Mouse (Mus musculus) CH12.LX (cell line): ENCODE measurements around the gene Daam1. TPM values are rescaled to one million over a fixed set of nuclear protein-coding genes. Genes with fewer than 3 reads are reported as not detected.

ENCODE experiments used
- DNase-seq: peaks from one replicate; pipeline ENCODE4 v3.0.0-alpha.2; 2013; ENCODE audit errors: extremely low read depth
- H3K27ac ChIP-seq: 2 replicates; pipeline ENCODE4 v1.5.1; 2012; ENCODE audit warnings: low read depth, mild to moderate bottlenecking, control low read depth, moderate library complexity; ENCODE audit not compliant: insufficient read depth
- H3K27me3 ChIP-seq: replicated peaks from 2 replicates; pipeline ENCODE3; 2012; ENCODE audit warnings: inconsistent platforms
- H3K36me3 ChIP-seq, 2 experiments: replicated peaks in 1 of 2; 2 replicates each; pipeline versions ENCODE3 to v1.6.1; 2012; ENCODE audit warnings: inconsistent platforms in 1 of 2, low read length in 1 of 2, mild to moderate bottlenecking in 1 of 2, mixed read lengths in 1 of 2, moderate library complexity in 1 of 2; ENCODE audit not compliant: control insufficient read depth in 1 of 2, insufficient read depth in 1 of 2
- H3K4me1 ChIP-seq, 2 experiments: 2 replicates each; pipeline ENCODE4 v1.6.1; 2012; ENCODE audit warnings: inconsistent platforms in 1 of 2, moderate library complexity in 1 of 2; ENCODE audit not compliant: insufficient read depth in 2 of 2, control insufficient read depth in 1 of 2
- H3K4me2 ChIP-seq: 2 replicates; pipeline ENCODE4 v1.6.1; 2012; ENCODE audit warnings: low read depth, mild to moderate bottlenecking, control low read depth; ENCODE audit not compliant: poor library complexity, insufficient read depth, severe bottlenecking
- H3K4me3 ChIP-seq, 3 experiments: fragments of 150-350 bp in 1 of 3; sonication (generic) in 1 of 3; replicated peaks in 1 of 3; 2 replicates each; pipeline versions ENCODE3 to v1.5.1; 2011 to 2012; ENCODE audit warnings: low read depth in 2 of 3, low read length in 2 of 3, mild to moderate bottlenecking in 2 of 3, moderate library complexity in 2 of 3, control low read depth in 1 of 3, improper control_type of control experiment in 1 of 3, inconsistent platforms in 1 of 3, mixed read lengths in 1 of 3; ENCODE audit not compliant: poor library complexity in 1 of 3
- H3K79me2 ChIP-seq: replicated peaks from 2 replicates; pipeline ENCODE4 v1.6.1; 2012; ENCODE audit warnings: mild to moderate bottlenecking, moderate library complexity; ENCODE audit not compliant: control insufficient read depth, poor library complexity, insufficient read depth, severe bottlenecking; ENCODE audit errors: extremely low read depth
- H3K9ac ChIP-seq: 2 replicates; pipeline ENCODE4 v1.6.1; 2012; ENCODE audit warnings: low read depth, mild to moderate bottlenecking, control low read depth, moderate library complexity; ENCODE audit not compliant: insufficient read depth
- H3K9me3 ChIP-seq: replicated peaks from 2 replicates; pipeline ENCODE3; 2012; ENCODE audit warnings: low read length, inconsistent platforms, mixed read lengths
- CHD2 ChIP-seq: IDR thresholded peaks from 2 replicates; pipeline ENCODE4 v1.6.1; 2011; ENCODE audit warnings: low read length, improper control_type of control experiment
- CTCF ChIP-seq, 2 experiments: IDR thresholded peaks in 1 of 2; conservative IDR thresholded peaks in 1 of 2; 2 replicates each; pipeline ENCODE4 v1.5.1; 2011 to 2012; ENCODE audit warnings: low read depth in 2 of 2, low read length in 2 of 2, improper control_type of control experiment in 1 of 2, inconsistent platforms in 1 of 2, mild to moderate bottlenecking in 1 of 2, moderate library complexity in 1 of 2
- E2F4 ChIP-seq: IDR thresholded peaks from 2 replicates; pipeline ENCODE4 v1.6.1; 2011; ENCODE audit warnings: low read depth, low read length, improper control_type of control experiment; ENCODE audit not compliant: insufficient replicate concordance
- ETS1 ChIP-seq: conservative IDR thresholded peaks from 2 replicates; pipeline ENCODE4 v1.6.1; 2012; ENCODE audit warnings: low read depth, mild to moderate bottlenecking, inconsistent platforms, low read length, improper control_type of control experiment, moderate library complexity
- IRF4 ChIP-seq: IDR thresholded peaks from 2 replicates; pipeline ENCODE4 v1.6.1; 2014; ENCODE audit warnings: low read depth, mild to moderate bottlenecking, inconsistent platforms, low read length, improper control_type of control experiment
- JUN ChIP-seq: IDR thresholded peaks from 2 replicates; pipeline ENCODE4 v1.6.1; 2011; ENCODE audit warnings: low read depth, mild to moderate bottlenecking, low read length, improper control_type of control experiment, moderate library complexity; ENCODE audit not compliant: insufficient read depth
- MAX ChIP-seq: IDR thresholded peaks from 2 replicates; pipeline ENCODE4 v1.6.1; 2011; ENCODE audit warnings: low read length, improper control_type of control experiment
- MAZ ChIP-seq: IDR thresholded peaks from 2 replicates; pipeline ENCODE4 v1.6.1; 2012; ENCODE audit warnings: low read depth, mild to moderate bottlenecking, inconsistent platforms, low read length, improper control_type of control experiment, moderate library complexity
- MEF2A ChIP-seq: IDR thresholded peaks from 2 replicates; pipeline ENCODE4 v1.6.1; 2014; ENCODE audit warnings: low read depth, mild to moderate bottlenecking, inconsistent platforms, low read length, improper control_type of control experiment, borderline replicate concordance
- NELFE ChIP-seq: IDR thresholded peaks from 2 replicates; pipeline ENCODE4 v1.6.1; 2011; ENCODE audit warnings: low read depth, low read length, improper control_type of control experiment
- NRF1 ChIP-seq: IDR thresholded peaks from 2 replicates; pipeline ENCODE4 v1.6.1; 2014; ENCODE audit warnings: low read depth, mild to moderate bottlenecking, inconsistent platforms, low read length, improper control_type of control experiment, moderate library complexity
- POLR2AphosphoS2 ChIP-seq: IDR thresholded peaks from 2 replicates; pipeline ENCODE4 v1.6.1; 2011; ENCODE audit warnings: low read depth, low read length, improper control_type of control experiment
- TBP ChIP-seq: conservative IDR thresholded peaks from 2 replicates; pipeline ENCODE4 v1.6.1; 2011; ENCODE audit warnings: low read depth, low read length, improper control_type of control experiment
- TCF12 ChIP-seq: IDR thresholded peaks from 2 replicates; pipeline ENCODE4 v1.6.1; 2014; ENCODE audit warnings: low read depth, mild to moderate bottlenecking, inconsistent platforms, low read length, improper control_type of control experiment
- UBTF ChIP-seq: IDR thresholded peaks from 2 replicates; pipeline ENCODE4 v1.6.1; 2012; ENCODE audit warnings: low read depth, mild to moderate bottlenecking, inconsistent platforms, low read length, improper control_type of control experiment, moderate library complexity
- ZNF384 ChIP-seq: IDR thresholded peaks from 2 replicates; pipeline ENCODE4 v1.6.1; 2012; ENCODE audit warnings: low read depth, low read length, improper control_type of control experiment, inconsistent platforms
- dilution Hi-C: fragments of 300-500 bp; cut with MboI; formaldehyde crosslinking; loops from 2 replicates; pipeline ENCODE4 v1.14.3; 2020; ENCODE audit warnings: low sequenced_read_pairs; ENCODE audit not compliant: extremely low pct_unique_long_range_greater_than_20kb, extremely low pct_ligation_motif_present
- in situ Hi-C: fragments of 300-500 bp; cut with MboI; formaldehyde crosslinking; loops from 3 replicates; pipeline ENCODE4 v1.14.3; 2019; ENCODE audit warnings: low sequenced_read_pairs, low pct_ligation_motif_present, low pct_unique_long_range_greater_than_20kb, mixed read lengths
- polyA plus RNA-seq: library from polyadenylated mRNA; unstranded; fragments of >175 nt; gene quantifications from 2 replicates; pipeline ENCODE4 v1.2.1, GENCODE M21; 2012; ENCODE audit warnings: low read depth; ENCODE audit not compliant: insufficient read length
- total RNA-seq, 2 experiments: library from RNA; depleted of rRNA; stranded (reverse); fragments of 300-350 nt in 1 of 2; fragments of >200 nt in 1 of 2; gene quantifications; 2 replicates each; pipeline ENCODE4 v1.2.3; 2012 to 2014

Gene Daam1
- total and polyA plus RNA-seq, 3 experiments, result 10.7 to 27.9 (median 23.6) TPM

- H3K9ac ChIP-seq, result no peak overlapping the region
- H3K79me2 ChIP-seq, result peaks cover 3% of the 10 kb centered on the region; the same call in 1 of the 2 replicates
- H3K4me1 ChIP-seq, result peaks cover 32 to 84% of the 10 kb centered on the region in 2 experiments
- TF ChIP-seq IRF4 (no peak), CTCF (conservative IDR thresholded peaks at IDR 0.05 in 1 of 2, IDR thresholded peaks at IDR 0.05 in 1 of 2; ENCODE audit: low read depth in 2 of 2, low read length in 2 of 2) (no peak), MEF2A (no peak), NRF1 (no peak), E2F4 (no peak), NELFE (no peak), UBTF (no peak), TBP (no peak), MAX (no peak)
- DNase-seq, result no peak
- no peak overlapping the region for H3K27ac ChIP-seq
- dilution Hi-C loops (no loop called here), in situ Hi-C loops (no loop called here)
- H3K36me3 ChIP-seq, result peaks cover 0 to 47% of the 10 kb centered on the region in 2 experiments
- no peak overlapping the region for H3K4me2 ChIP-seq
- H3K27me3 ChIP-seq, result no peaks in the 10 kb centered on the region
- H3K9me3 ChIP-seq, result no peaks in the 10 kb centered on the region
- H3K4me3 ChIP-seq, result no peak overlapping the region
Measured at GRCm38 (mm10) chr12:71874984-71875383, 44.1 kb downstream of the Daam1 start.

GRCm38 (mm10) chr12:71875761-71876489, 45.0 kb downstream of the Daam1 start:
- Histone ChIP-seq H3K4me1 (peaks cover 29 to 78% of the 10 kb centered on the region in 2 experiments), H3K27ac (no peak overlapping the region), H3K27me3 (no peaks in the 10 kb centered on the region), H3K4me2 (no peak overlapping the region), H3K36me3 (peaks cover 0 to 50% of the 10 kb centered on the region in 2 experiments), H3K9me3 (no peaks in the 10 kb centered on the region), H3K79me2 (peaks cover 7% of the 10 kb centered on the region; the same call in 1 of the 2 replicates), H3K9ac (no peak overlapping the region), H3K4me3 (no peak overlapping the region)
- TF ChIP-seq MAZ (no peak), CHD2 (no peak), ETS1 (no peak), POLR2AphosphoS2 (no peak), ZNF384 (no peak), JUN (no peak), TCF12 (no peak), TBP (no peak)
- DNase-seq, result no peak
- in situ Hi-C loops (no loop called here), dilution Hi-C loops (no loop called here)
